Mouse (Mus musculus): ENCODE data around the gene Klk1b1. TPM values are rescaled to one million over a fixed set of nuclear protein-coding genes. Genes with fewer than 3 reads are reported as not detected.
"Not testable (repeated sequence)": the region's sequence is repeated elsewhere in the genome, so short reads cannot be mapped to it uniquely, and the experiment has no call there.

Klk1b1 gene
- polyA plus RNA-seq, 1 experiment from 2014 or later: not detected

DNA sequence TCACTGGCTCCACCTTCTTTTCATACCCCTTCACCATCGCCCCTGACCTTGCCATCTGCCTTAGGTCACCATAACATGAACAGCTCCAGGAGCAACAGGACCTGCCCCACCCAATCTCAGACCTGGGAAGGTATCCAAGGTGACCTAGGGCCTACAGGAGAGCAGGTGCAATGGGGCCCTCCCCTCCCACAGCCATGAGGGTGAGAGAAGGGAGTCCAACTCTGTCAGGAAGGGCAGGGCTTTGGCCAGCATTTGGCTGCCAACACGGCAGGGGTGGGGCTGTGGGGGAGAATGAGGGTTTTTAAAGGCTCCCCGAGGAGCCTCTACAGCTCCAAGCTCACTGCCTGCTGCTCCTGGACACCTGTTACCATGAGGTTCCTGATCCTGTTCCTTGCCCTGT lies 24.3 kb upstream of the Klk1b1 start:
- not testable (repeated sequence) for H3K4me2 ChIP-seq (replicated peaks); H3K4me1 ChIP-seq; ATAC-seq (ENCODE audit: low FRiP score, low read depth); H3K4me3 ChIP-seq; H3K27me3 ChIP-seq (replicated peaks); H3K27ac ChIP-seq; H3K9ac ChIP-seq; H3K9me3 ChIP-seq; H3K36me3 ChIP-seq
- 74% methylated on average over 3 of the region's 3 CpGs for WGBS

DNA sequence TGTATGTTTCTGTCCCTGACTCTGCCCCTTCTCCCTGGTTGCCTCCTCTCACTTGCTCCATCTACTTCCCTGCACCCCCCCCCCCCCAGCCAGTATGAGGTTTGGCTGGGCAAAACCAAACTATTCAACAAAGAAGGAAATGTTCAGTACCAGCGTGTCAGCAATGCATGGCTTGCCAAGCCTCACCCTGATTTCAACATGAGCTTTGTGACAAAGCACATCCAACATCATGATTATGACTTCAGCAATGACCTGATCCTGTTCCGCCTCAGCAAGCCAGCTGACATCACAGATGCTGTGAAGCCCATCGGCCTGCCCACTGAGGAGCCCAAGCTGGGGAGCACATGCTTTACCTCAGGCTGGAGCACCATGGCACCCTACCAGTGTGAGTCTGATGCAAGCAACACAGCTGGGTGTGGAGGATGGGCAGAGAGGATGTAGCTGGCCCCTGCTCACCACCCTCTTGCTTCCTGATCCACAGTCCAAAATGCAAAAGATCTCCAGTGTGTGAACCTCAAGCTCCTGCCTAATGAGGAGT lies 21.8 kb upstream of the Klk1b1 start:
- H3K4me3 ChIP-seq: no peak overlapping the region
- H3K27ac ChIP-seq: no peak overlapping the region
- H3K4me2 ChIP-seq (replicated peaks): no peak overlapping the region
- H3K4me1 ChIP-seq: no peaks in the 10 kb centered on the region
- H3K36me3 ChIP-seq: no peaks in the 10 kb centered on the region
- 82% methylated on average over 3 of the region's 3 CpGs for WGBS
- no peak for ATAC-seq (ENCODE audit: low FRiP score, low read depth)
- H3K9ac ChIP-seq: no peak overlapping the region
- H3K9me3 ChIP-seq: no peaks in the 10 kb centered on the region
- no peaks in the 10 kb centered on the region for H3K27me3 ChIP-seq (replicated peaks)

DNA sequence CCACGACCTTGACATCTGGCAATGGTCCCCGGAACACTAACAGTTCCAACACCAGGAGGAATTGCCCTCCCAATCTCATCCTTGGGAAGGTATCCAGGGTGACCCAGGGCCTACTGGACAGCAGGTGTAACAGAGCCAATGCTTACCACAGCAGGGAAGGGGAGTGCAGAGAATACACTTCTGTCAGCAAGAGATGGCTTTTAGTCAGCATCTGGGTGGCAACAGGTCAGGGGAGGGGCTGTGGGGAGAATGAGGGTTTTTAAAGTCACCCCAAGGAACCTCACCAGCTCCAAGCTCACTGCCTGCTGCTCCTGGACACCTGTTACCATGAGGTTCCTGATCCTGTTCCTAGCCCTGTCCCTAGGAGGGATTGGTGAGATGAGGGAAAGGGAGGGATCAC lies 16.2 kb upstream of the Klk1b1 start, which contains the start of gene Klk1b8:
TSS of gene Klk1b8 (plus strand) at position 301 of the 400 bp plus-strand sequence.
- Histone ChIP-seq H3K27me3 (replicated peaks) (no peaks in the 10 kb centered on the region), H3K4me1 (no peaks in the 10 kb centered on the region), H3K36me3 (no peaks in the 10 kb centered on the region), H3K4me3 (no peak within 1 kb of the TSS), H3K9ac (no peak within 1 kb of the TSS), H3K27ac (no peak within 1 kb of the TSS), H3K9me3 (no peaks in the 10 kb centered on the region), H3K4me2 (replicated peaks) (no peak within 1 kb of the TSS)
- ATAC-seq (ENCODE audit: low FRiP score, low read depth): no peak
- WGBS: 89% methylated on average over 2 of the region's 2 CpGs

DNA sequence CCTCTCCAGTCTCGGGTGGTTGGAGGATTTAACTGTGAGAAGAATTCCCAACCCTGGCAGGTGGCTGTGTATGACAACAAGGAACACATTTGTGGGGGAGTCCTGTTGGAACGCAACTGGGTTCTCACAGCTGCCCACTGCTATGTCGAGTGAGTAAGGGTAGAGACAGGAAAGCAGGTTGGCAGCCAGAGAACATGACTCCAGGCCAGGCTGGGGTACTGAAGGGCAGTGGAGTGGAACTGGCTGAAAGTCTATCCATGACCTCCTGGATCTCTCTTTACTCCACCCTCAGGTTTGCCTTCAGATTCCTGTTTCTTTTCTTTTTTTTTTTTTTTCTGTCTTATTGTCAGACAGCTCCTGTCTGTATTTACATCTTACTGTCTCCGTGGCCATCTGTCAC lies 13.8 kb upstream of the Klk1b1 start:
- H3K4me2 ChIP-seq (replicated peaks): no peak overlapping the region
- H3K36me3 ChIP-seq: no peaks in the 10 kb centered on the region
- WGBS: 79% methylated on average over 4 of the region's 4 CpGs
- no peaks in the 10 kb centered on the region for H3K27me3 ChIP-seq (replicated peaks)
- no peaks in the 10 kb centered on the region for H3K9me3 ChIP-seq
- no peak for ATAC-seq (ENCODE audit: low FRiP score, low read depth)
- H3K9ac ChIP-seq: no peak overlapping the region
- no peaks in the 10 kb centered on the region for H3K4me1 ChIP-seq
- H3K4me3 ChIP-seq: no peak overlapping the region
- no peak overlapping the region for H3K27ac ChIP-seq

DNA sequence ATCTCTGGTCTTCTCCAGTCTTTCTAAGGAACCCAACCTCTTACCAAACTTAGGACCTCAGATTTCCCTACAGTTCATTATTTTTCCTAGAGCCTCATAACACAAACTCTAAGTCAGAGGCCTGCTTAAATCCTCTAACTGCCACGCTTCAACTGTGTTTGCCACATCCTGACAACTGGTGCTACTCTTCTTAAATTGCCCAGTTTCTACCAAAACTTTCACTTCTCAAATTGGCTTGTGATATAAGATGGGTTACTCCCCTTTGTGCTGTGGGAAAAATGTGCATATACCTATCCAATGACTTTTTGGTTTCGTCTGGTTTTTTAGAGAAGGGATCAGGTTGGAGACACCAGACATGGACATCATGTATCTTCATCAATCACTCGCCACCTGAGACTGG lies 507 bp downstream of the Klk1b1 start:
- H3K27ac ChIP-seq: no peak overlapping the region
- no peak overlapping the region for H3K4me3 ChIP-seq
- no peak overlapping the region for H3K4me2 ChIP-seq (replicated peaks)
- ATAC-seq (ENCODE audit: low FRiP score, low read depth): no peak
- no peaks in the 10 kb centered on the region for H3K36me3 ChIP-seq
- WGBS: 86% methylated on average over 3 of the region's 3 CpGs
- no peaks in the 10 kb centered on the region for H3K27me3 ChIP-seq (replicated peaks)
- no peaks in the 10 kb centered on the region for H3K9me3 ChIP-seq
- no peaks in the 10 kb centered on the region for H3K4me1 ChIP-seq
- no peak overlapping the region for H3K9ac ChIP-seq

DNA sequence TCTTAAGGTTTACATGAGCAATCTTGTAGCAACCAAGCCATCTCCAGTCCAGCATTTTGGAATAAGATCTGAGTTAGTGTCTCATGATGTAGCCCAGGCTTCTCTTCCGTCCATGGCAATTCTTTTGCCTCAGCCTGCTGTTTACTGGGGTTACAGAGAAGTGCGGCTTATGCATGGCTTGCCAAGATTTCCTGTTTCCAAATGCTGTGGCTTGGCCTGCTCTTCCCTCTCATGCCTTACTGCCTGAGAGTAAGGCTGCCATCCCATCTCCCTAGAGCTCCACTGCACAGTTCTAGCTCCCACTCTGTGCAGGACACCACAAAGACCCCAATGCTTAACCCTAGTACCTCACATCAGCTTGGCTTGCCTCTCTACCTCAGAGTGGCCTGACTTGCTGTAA lies 1.1 kb downstream of the Klk1b1 start:
- H3K9me3 ChIP-seq: no peaks in the 10 kb centered on the region
- no peak for ATAC-seq (ENCODE audit: low FRiP score, low read depth)
- H3K27me3 ChIP-seq (replicated peaks): no peaks in the 10 kb centered on the region
- H3K4me1 ChIP-seq: no peaks in the 10 kb centered on the region
- no peak overlapping the region for H3K4me3 ChIP-seq
- no peak overlapping the region for H3K27ac ChIP-seq
- 83% methylated on average over 2 of the region's 2 CpGs for WGBS
- no peak overlapping the region for H3K4me2 ChIP-seq (replicated peaks)
- no peak overlapping the region for H3K9ac ChIP-seq
- H3K36me3 ChIP-seq: no peaks in the 10 kb centered on the region

DNA sequence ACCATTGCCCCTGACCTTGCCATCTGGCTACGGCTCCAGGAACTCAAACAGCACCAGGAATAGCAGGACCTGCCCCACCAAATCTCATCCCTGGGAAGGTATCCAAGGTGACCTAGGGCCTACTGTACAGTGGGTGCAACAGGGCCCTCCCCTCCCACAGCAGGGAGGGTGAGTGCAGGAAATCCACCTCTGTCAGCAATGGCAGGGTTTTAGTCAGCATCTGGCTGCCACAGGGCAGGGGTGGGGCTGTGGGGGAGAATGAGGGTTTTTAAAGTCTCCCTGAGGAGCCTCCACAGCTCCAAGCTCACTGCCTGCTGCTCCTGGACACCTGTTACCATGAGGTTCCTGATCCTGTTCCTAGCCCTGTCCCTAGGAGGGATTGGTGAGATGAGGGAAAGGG lies 9.2 kb downstream of the Klk1b1 start, which contains the start of gene Klk1b9:
TSS of gene Klk1b9 (plus strand) at position 301 of the 400 bp plus-strand sequence.
- not testable (repeated sequence) for H3K27me3 ChIP-seq (replicated peaks); H3K4me1 ChIP-seq; ATAC-seq (ENCODE audit: low FRiP score, low read depth); H3K9me3 ChIP-seq; H3K4me3 ChIP-seq; H3K27ac ChIP-seq; H3K4me2 ChIP-seq (replicated peaks); H3K9ac ChIP-seq; H3K36me3 ChIP-seq
- 89% methylated on average over 1 of the region's 1 CpGs for WGBS

DNA sequence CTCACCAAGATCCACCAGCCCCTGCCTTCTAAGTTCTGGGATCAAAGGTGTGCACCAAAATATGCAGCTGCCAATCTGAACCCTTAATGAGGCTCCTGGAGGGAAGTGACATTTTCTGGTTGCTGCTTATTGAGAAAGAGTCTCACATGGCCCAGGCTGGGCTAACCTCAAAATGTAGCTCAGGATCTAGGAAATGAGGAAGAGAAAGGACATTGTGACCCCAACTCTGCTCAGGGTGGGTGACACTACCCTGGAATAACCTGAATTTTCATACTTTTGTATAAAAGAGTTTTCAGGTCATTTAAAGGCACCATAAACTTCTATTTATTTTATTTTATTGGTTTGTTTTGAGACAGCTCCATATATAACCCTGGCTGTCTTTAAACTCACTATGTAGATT lies 19.1 kb downstream of the Klk1b1 start:
- H3K9ac ChIP-seq: no peak overlapping the region
- H3K9me3 ChIP-seq: no peaks in the 10 kb centered on the region
- no peaks in the 10 kb centered on the region for H3K4me1 ChIP-seq
- H3K4me3 ChIP-seq: no peak overlapping the region
- H3K36me3 ChIP-seq: no peaks in the 10 kb centered on the region
- no peak for ATAC-seq (ENCODE audit: low FRiP score, low read depth)
- H3K27ac ChIP-seq: no peak overlapping the region
- no peaks in the 10 kb centered on the region for H3K27me3 ChIP-seq (replicated peaks)
- no peak overlapping the region for H3K4me2 ChIP-seq (replicated peaks)

DNA sequence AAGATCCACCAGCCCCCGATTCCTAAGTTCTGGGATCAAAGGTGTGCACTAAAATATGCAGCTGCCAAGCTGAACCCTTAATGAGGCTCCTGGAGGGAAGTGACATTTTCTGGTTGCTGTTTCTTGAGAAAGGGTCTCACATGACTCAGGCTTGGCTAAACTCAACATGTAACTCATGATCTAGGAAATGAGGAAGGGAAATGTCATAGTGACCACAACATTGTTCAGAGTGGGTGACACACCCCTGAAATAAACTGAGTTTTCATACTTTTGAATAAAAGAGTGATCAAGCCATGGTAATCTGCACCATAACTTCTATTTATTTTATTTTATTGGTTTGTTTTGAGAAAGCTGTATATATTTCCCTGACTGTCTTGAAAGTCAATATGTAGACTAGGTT lies 28.3 kb downstream of the Klk1b1 start:
- H3K9ac ChIP-seq: not testable (repeated sequence)

DNA sequence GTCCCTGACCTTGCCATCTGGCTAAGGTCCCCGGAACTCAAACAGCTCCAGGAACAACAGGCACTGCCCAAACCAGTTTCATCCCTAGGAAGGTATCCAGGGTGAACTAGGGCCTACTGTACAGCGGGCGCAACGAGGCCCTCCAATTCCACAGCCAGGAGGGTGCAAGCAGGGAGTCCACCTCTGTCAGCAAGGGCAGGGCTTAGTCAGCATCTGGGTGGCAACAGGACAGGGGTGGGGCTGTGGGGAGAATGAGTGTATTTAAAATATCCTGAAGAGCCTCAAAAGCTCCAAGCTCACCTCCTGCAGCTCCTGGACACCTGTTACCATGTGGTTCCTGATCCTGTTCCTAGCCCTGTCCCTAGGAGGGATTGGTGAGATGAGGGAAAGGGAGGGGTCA lies 29.0 kb downstream of the Klk1b1 start, which contains the start of gene Klk1b11:
TSS of gene Klk1b11 (plus strand) at position 301 of the 400 bp plus-strand sequence.
- not testable (repeated sequence) for H3K4me3 ChIP-seq; H3K27ac ChIP-seq; H3K27me3 ChIP-seq (replicated peaks); H3K4me2 ChIP-seq (replicated peaks); H3K9ac ChIP-seq; H3K9me3 ChIP-seq; H3K36me3 ChIP-seq; H3K4me1 ChIP-seq; ATAC-seq (ENCODE audit: low FRiP score, low read depth)
- 81% methylated on average over 4 of the region's 4 CpGs for whole genome bisulfite sequencing

More for the DNA sequence above, 28.3 kb downstream of the Klk1b1 start:
- not testable (repeated sequence) for H3K36me3 ChIP-seq; H3K27ac ChIP-seq; H3K4me3 ChIP-seq; H3K4me1 ChIP-seq; H3K4me2 ChIP-seq (replicated peaks); ATAC-seq (ENCODE audit: low FRiP score, low read depth); H3K9me3 ChIP-seq; H3K27me3 ChIP-seq (replicated peaks)
- WGBS: 85% methylated on average over 1 of the region's 1 CpGs

DNA sequence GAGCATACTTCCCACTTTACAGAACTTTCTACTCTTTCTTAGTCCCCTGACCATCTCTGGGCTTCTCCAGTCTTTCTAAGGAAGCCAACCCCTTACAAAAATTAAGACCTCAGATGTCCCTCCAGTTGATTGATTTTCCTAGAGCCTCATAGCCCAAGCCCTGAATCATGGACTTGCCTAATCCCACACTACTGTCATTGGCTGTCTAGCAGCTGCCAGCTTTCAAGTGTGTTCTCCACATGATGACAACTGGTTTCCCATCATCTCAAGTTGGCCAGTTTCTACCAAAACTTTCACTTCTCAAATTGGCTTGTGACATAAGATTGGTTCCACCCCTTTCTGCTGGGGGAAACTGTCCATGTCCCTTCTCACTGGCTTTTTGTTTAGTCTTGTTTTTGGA lies 38.3 kb downstream of the Klk1b1 start:
- Histone ChIP-seq H3K27ac (no peak overlapping the region), H3K4me2 (replicated peaks) (no peak overlapping the region), H3K4me3 (no peak overlapping the region), H3K9ac (no peak overlapping the region), H3K36me3 (no peaks in the 10 kb centered on the region), H3K9me3 (no peaks in the 10 kb centered on the region), H3K4me1 (no peaks in the 10 kb centered on the region), H3K27me3 (replicated peaks) (no peaks in the 10 kb centered on the region)
- no peak for ATAC-seq (ENCODE audit: low FRiP score, low read depth)

DNA sequence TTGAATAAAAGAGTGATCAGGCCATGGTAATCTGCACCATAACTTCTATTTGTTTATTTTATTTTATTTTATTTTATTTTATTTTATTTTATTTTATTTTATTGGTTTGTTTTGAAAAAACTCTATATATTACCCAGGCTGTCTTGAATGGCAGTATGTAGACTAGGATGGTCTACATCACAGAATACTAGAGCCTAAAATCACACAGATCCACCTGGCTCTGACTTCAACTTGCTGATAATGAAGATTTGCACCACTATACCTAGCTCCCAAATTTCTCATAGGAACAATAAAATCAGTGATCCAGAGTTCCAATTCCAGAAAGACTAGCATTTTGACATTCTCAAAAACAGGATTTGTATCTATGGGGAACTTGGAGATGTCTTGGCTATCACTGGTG lies 45.3 kb downstream of the Klk1b1 start, which contains the start of gene Klk1b26:
TSS of gene Klk1b26 (plus strand) at position 301 of the 400 bp plus-strand sequence.
- ATAC-seq (ENCODE audit: low FRiP score, low read depth); H3K4me1 ChIP-seq; H3K4me3 ChIP-seq; H3K9ac ChIP-seq; H3K27me3 ChIP-seq (replicated peaks); H3K27ac ChIP-seq; H3K4me2 ChIP-seq (replicated peaks); H3K36me3 ChIP-seq; H3K9me3 ChIP-seq: not testable (repeated sequence)

DNA sequence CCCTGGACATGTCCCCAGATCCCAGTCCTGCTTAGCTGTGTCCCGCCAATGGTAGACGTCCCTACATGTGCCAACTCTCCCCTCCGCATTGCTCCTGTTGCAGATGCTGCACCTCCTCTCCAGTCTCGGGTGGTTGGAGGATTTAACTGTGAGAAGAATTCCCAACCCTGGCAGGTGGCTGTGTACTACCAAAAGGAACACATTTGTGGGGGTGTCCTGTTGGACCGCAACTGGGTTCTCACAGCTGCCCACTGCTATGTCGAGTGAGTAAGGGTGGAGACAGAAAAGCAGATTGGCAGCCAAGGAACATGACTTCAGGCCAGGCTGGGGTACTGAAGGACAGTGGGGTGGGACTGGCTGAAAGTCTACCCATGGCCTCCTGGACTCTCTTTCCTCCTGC lies 48.1 kb downstream of the Klk1b1 start:
- H3K9ac ChIP-seq; H3K4me3 ChIP-seq; H3K4me1 ChIP-seq; H3K27me3 ChIP-seq (replicated peaks); H3K4me2 ChIP-seq (replicated peaks); ATAC-seq (ENCODE audit: low FRiP score, low read depth); H3K9me3 ChIP-seq; H3K27ac ChIP-seq; H3K36me3 ChIP-seq: not testable (repeated sequence)
- 89% methylated on average over 6 of the region's 6 CpGs for WGBS
